Mouse (Mus musculus) thymus, adult 2 months (tissue): ENCODE data around the gene Arl1. TPM values are rescaled to one million over a fixed set of nuclear protein-coding genes. Genes with fewer than 3 reads are reported as not detected.

ENCODE experiments used
- DNase-seq: peaks from one replicate; pipeline ENCODE4 v3.0.0; 2021
- H3K27ac ChIP-seq: fragments of 200-500 bp; 2 replicates; pipeline ENCODE4 v1.5.1; 2012; ENCODE audit warnings: low read length, control low read depth; ENCODE audit not compliant: control insufficient read depth, insufficient read depth
- H3K27me3 ChIP-seq: fragments of 200-500 bp; 2 replicates; pipeline ENCODE4 v1.6.1; 2012; ENCODE audit warnings: mild to moderate bottlenecking, low read length, moderate library complexity, mixed read lengths; ENCODE audit not compliant: control insufficient read depth, insufficient read depth
- H3K36me3 ChIP-seq: fragments of 200-500 bp; 2 replicates; pipeline ENCODE4 v1.6.1; 2012; ENCODE audit warnings: mild to moderate bottlenecking, low read length, moderate library complexity; ENCODE audit not compliant: control insufficient read depth, insufficient read depth
- H3K4me1 ChIP-seq: fragments of 200-500 bp; replicated peaks from 2 replicates; pipeline ENCODE4 v1.6.1; 2012; ENCODE audit warnings: low read length; ENCODE audit not compliant: control insufficient read depth, insufficient read depth
- H3K4me3 ChIP-seq: fragments of 200-500 bp; 2 replicates; pipeline ENCODE4 v1.5.1; 2012; ENCODE audit warnings: mild to moderate bottlenecking, low read length, control low read depth, moderate library complexity; ENCODE audit not compliant: control insufficient read depth, insufficient read depth
- CTCF ChIP-seq: fragments of 200-500 bp; IDR thresholded peaks from 2 replicates; pipeline ENCODE4 v1.5.1; 2012; ENCODE audit warnings: mild to moderate bottlenecking, control low read depth, low read length, moderate library complexity, borderline replicate concordance; ENCODE audit not compliant: control insufficient read depth, poor library complexity, insufficient read depth; ENCODE audit errors: extremely low read depth
- POLR2A ChIP-seq: fragments of 200-500 bp; IDR thresholded peaks from 2 replicates; pipeline ENCODE4 v1.6.1; 2012; ENCODE audit warnings: mild to moderate bottlenecking, low read length, control low read depth, moderate library complexity; ENCODE audit not compliant: control insufficient read depth, poor library complexity, insufficient read depth; ENCODE audit errors: extremely low read depth
- WGBS: fragments of 180-500 bp; shearing (Covaris S2); methylation state at CpG from one replicate; pipeline ENCODE4 v1.1.7; 2018; 5-methylcytosine and 5-hydroxymethylcytosine counted together
- polyA plus RNA-seq: library from polyadenylated mRNA; depleted of rRNA; stranded (reverse); fragments of >200 nt; gene quantifications from 2 replicates; pipeline ENCODE4 v1.2.3, GENCODE M21; 2012; rRNA removed

The Arl1 gene
- 12.9 and 18.5 TPM in 2 replicates for polyA plus RNA-seq

DNA sequence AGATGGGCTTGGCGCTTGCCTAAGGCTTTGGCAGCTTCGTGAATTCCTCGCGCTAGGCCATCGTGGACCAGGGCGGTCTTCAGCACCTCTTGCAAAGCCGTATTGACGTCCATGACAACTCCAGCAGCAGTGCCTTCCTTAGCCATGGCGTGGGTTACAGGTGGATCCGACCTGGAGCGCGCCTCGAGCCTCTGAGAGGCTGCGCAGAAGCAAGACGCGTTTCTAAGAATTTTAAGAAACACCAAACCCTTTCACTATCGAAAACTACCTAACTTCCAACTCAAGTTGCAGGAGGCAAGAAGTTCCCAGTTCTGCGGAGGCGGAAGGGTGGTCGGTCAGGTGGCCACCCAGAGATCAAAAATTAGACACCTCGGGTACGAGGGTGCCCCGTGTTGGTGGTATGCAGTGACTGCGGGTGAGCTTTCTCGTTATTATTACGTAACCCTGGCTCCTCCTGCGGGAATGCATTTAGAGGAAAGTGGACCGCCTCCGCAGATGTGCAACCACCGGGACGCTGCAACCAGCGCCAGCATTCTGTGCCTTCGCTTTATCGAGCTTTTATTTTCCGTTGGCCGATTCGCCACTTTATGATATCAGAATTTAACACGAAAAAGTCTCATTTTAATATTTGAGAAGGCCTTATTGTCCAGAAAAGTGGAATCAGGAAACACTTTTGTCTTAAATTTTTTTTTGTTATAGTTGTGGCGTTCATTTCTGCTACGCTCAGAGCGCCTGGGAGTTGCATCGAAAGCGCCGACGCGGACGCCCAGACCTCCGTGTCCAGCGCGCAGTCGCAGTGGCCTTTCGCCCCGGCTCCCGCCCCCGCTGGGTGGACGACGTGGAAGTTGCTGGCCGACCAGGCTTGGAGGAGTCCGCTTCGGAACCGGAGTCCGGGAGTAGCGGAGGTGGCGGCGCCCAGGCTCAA, at the start of gene Arl1:
TSS of gene Arl1 (plus strand) at position 288 of the 925 bp plus-strand sequence.
- TF ChIP-seq CTCF (no peak), POLR2A (peak; percentile 64)
- peak within 1 kb of the TSS; percentile 90 for H3K4me3 ChIP-seq
- no peaks in the 10 kb centered on the region for H3K36me3 ChIP-seq
- H3K4me1 ChIP-seq, result peaks cover 13% of the 10 kb centered on the region
- WGBS, result 1% methylated on average over 65 of the region's 65 CpGs
- DNase-seq, result peak; percentile 87
- H3K27me3 ChIP-seq, result no peaks in the 10 kb centered on the region
- peak within 1 kb of the TSS; percentile 19; the same call in 1 of the 2 replicates for H3K27ac ChIP-seq

GRCm38 (mm10) chr10:88682904-88683563, 47.6 kb upstream of the Arl1 start:
- WGBS, result 32% methylated on average over 4 of the region's 4 CpGs
- TF ChIP-seq CTCF, result no peak
- no peak for TF ChIP-seq POLR2A
- H3K27me3 ChIP-seq, result no peaks in the 10 kb centered on the region
- no peak overlapping the region for H3K4me3 ChIP-seq
- H3K4me1 ChIP-seq, result no peaks in the 10 kb centered on the region
- DNase-seq, result no peak
- H3K36me3 ChIP-seq, result no peaks in the 10 kb centered on the region
- H3K27ac ChIP-seq, result no peak overlapping the region

DNA sequence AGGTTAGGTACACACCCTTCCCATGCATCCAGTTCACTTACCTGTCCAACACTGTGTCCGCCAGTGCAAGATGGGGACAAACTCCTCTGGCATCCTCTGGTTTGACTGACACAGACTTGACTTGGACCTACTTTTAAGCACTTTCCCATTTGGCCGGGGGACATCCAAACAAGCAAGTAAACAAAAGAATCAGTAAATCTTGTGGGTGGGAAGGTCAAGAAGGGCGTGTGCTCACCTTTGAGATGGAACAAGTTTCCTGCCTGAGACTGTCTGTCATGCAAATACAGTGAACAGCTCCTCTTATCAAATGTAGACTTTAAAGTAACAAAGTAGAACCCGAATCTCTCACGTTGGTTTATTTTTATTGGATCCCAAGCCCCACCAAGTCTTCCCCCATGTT, 45.7 kb upstream of the Arl1 start, which contains the start of gene Spic:
TSS of gene Spic (minus strand) at position 91 of the 400 bp plus-strand sequence.
- Histone ChIP-seq H3K4me3 (no peak within 1 kb of the TSS), H3K27ac (no peak within 1 kb of the TSS), H3K27me3 (no peaks in the 10 kb centered on the region), H3K36me3 (no peaks in the 10 kb centered on the region), H3K4me1 (no peaks in the 10 kb centered on the region)
- WGBS, result 88% methylated on average over 5 of the region's 5 CpGs
- TF ChIP-seq CTCF (no peak), POLR2A (no peak)
- no peak for DNase-seq

GRCm38 (mm10) chr10:88700938-88701337, 29.7 kb upstream of the Arl1 start:
- Histone ChIP-seq H3K27ac (no peak overlapping the region), H3K36me3 (no peaks in the 10 kb centered on the region), H3K27me3 (no peaks in the 10 kb centered on the region), H3K4me1 (no peaks in the 10 kb centered on the region), H3K4me3 (no peak overlapping the region)
- no peak for DNase-seq
- WGBS, result 89% methylated on average over 6 of the region's 6 CpGs
- TF ChIP-seq CTCF (no peak), POLR2A (no peak)

- H3K36me3 ChIP-seq, result no peaks in the 10 kb centered on the region
- H3K4me3 ChIP-seq, result no peak overlapping the region
- H3K4me1 ChIP-seq, result no peaks in the 10 kb centered on the region
- H3K27ac ChIP-seq, result no peak overlapping the region
- WGBS, result 41% methylated on average over 10 of the region's 10 CpGs
- no peak for TF ChIP-seq POLR2A
- TF ChIP-seq CTCF, result no peak
- DNase-seq, result no peak
- no peaks in the 10 kb centered on the region for H3K27me3 ChIP-seq
Measured at GRCm38 (mm10) chr10:88708671-88709523, 21.8 kb upstream of the Arl1 start.

- TF ChIP-seq POLR2A (no peak), CTCF (no peak)
- DNase-seq, result no peak
- no peaks in the 10 kb centered on the region for H3K4me1 ChIP-seq
- H3K27me3 ChIP-seq, result no peaks in the 10 kb centered on the region
- H3K27ac ChIP-seq, result no peak overlapping the region
- 8% methylated on average over 6 of the region's 6 CpGs for WGBS
- no peaks in the 10 kb centered on the region for H3K36me3 ChIP-seq
- H3K4me3 ChIP-seq, result no peak overlapping the region
Measured at GRCm38 (mm10) chr10:88712359-88712758, 18.3 kb upstream of the Arl1 start.
